Mouse (Mus musculus): ENCODE data around the gene Vti1a.

DNA sequence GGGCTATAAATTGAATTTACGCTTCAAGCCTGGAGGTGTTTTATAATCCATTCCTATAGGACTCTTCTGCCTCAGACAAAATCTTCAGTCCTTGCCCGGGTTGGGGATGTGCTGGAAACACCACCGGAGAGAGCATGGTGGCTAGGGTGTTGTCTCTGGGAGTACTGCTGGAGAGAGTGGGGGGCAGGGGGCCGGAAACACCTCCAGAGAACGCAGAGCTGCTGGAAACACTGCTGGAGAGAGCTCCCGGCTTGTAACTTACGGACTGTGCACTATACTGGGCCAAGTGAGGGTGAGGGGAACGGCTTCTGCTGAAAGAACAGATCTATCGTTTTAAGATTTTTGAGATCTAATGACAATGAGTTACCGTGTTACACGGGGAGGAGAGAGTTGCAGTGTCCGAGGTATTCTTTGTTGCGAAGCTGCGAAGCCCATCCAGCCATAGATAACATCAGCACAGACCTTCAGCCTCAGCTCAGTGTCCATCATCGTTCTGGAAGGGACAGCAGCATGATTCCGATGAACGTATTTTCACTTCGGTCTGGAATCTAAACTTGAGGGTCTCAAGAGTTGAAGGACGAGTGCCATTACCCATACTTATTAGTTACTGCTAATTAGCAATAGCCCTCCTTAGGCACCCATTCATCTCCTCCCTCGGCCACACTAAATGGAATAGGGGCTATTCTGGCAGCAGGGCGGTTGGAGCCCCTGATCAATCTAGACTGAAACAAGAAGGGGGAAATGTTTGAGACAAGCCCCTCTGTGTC is 140.4 kb downstream of the Vti1a start:
- TF ChIP-seq POLR2A (IDR thresholded peaks at IDR 0.05; ENCODE audit: extremely low read depth, insufficient read depth, low read length): no peak
- no peak for TF ChIP-seq CTCF (IDR thresholded peaks at IDR 0.05; ENCODE audit: extremely low read depth, insufficient read depth, low read length)

Data from cortical plate, adult 2 months (tissue).